Mouse (Mus musculus): ENCODE data around the gene Hmga2. TPM values are rescaled to one million over a fixed set of nuclear protein-coding genes. Genes with fewer than 3 reads are reported as not detected.
A peak's percentile ranks its signal among the peaks of the same experiment; 100 is the strongest.

Gene Hmga2
- polyA plus RNA-seq, 1 experiment from 2014 or later: 54.3 TPM

DNA sequence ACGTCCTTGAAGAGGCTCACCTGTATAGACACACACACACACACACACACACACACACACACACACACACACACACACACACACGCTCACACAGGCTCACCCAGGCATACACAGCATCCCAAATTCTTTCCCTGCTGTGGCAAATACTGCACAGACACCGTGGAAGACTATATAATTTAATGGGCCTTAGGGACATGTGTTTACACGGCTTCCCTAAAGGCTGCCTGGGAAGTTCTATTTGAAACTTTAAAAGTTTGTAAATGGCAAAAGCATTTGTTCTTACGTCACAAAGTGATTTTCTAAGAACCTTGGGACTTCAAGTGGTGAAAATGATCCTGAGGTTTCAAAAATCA, 42.8 kb downstream of the Hmga2 start:
- Histone ChIP-seq H3K36me3 (ENCODE audit: control insufficient read depth, insufficient read depth, low read length) (peaks cover 26% of the 10 kb centered on the region), H3K4me1 (ENCODE audit: control insufficient read depth, insufficient read depth, low read length) (peaks cover 60% of the 10 kb centered on the region), H3K27ac (ENCODE audit: low read depth, low read length) (peak overlapping the region; percentile 86), H3K27me3 (ENCODE audit: control insufficient read depth, insufficient read depth, low read length) (no peaks in the 10 kb centered on the region), H3K9ac (ENCODE audit: low read depth, low read length) (no peak overlapping the region), H3K4me2 (replicated peaks; ENCODE audit: low read depth, low read length) (no peak overlapping the region), H3K4me3 (ENCODE audit: low read length) (no peak overlapping the region), H3K9me3 (ENCODE audit: control insufficient read depth, low read length) (no peaks in the 10 kb centered on the region)
- 8% methylated on average over 5 of the region's 5 CpGs for WGBS
- ATAC-seq (ENCODE audit: low FRiP score, low TSS enrichment): no peak; the same call in 1 of the 2 replicates

- H3K4me1 ChIP-seq (ENCODE audit: control insufficient read depth, insufficient read depth, low read length): peaks cover 63% of the 10 kb centered on the region
- 10% methylated on average over 9 of the region's 9 CpGs for WGBS
- H3K27me3 ChIP-seq (ENCODE audit: control insufficient read depth, insufficient read depth, low read length): no peaks in the 10 kb centered on the region
- peak overlapping the region; percentile 3; the same call in 1 of the 2 replicates for H3K4me2 ChIP-seq (replicated peaks; ENCODE audit: low read depth, low read length)
- peak overlapping the region; percentile 86 for H3K27ac ChIP-seq (ENCODE audit: low read depth, low read length)
- peak overlapping the region; percentile 1; the same call in 1 of the 2 replicates for H3K9ac ChIP-seq (ENCODE audit: low read depth, low read length)
- H3K4me3 ChIP-seq (ENCODE audit: low read length): no peak overlapping the region
- ATAC-seq (ENCODE audit: low FRiP score, low TSS enrichment): peak; percentile 84
- no peaks in the 10 kb centered on the region for H3K9me3 ChIP-seq (ENCODE audit: control insufficient read depth, low read length)
- H3K36me3 ChIP-seq (ENCODE audit: control insufficient read depth, insufficient read depth, low read length): peaks cover 29% of the 10 kb centered on the region
Observed at GRCm38 (mm10) chr10:120432731-120433462, 43.4 kb downstream of the Hmga2 start.

- H3K36me3 ChIP-seq (ENCODE audit: control insufficient read depth, insufficient read depth, low read length): peaks cover 23% of the 10 kb centered on the region
- 58% methylated on average over 9 of the region's 9 CpGs for WGBS
- H3K27me3 ChIP-seq (ENCODE audit: control insufficient read depth, insufficient read depth, low read length): no peaks in the 10 kb centered on the region
- H3K4me2 ChIP-seq (replicated peaks; ENCODE audit: low read depth, low read length): no peak overlapping the region
- no peak overlapping the region for H3K4me3 ChIP-seq (ENCODE audit: low read length)
- H3K9ac ChIP-seq (ENCODE audit: low read depth, low read length): no peak overlapping the region
- H3K27ac ChIP-seq (ENCODE audit: low read depth, low read length): peak overlapping the region; percentile 86; the same call in 1 of the 2 replicates
- no peaks in the 10 kb centered on the region for H3K9me3 ChIP-seq (ENCODE audit: control insufficient read depth, low read length)
- ATAC-seq (ENCODE audit: low FRiP score, low TSS enrichment): no peak
- H3K4me1 ChIP-seq (ENCODE audit: control insufficient read depth, insufficient read depth, low read length): peaks cover 71% of the 10 kb centered on the region
Observed at GRCm38 (mm10) chr10:120432081-120432480, 44.2 kb downstream of the Hmga2 start.

DNA sequence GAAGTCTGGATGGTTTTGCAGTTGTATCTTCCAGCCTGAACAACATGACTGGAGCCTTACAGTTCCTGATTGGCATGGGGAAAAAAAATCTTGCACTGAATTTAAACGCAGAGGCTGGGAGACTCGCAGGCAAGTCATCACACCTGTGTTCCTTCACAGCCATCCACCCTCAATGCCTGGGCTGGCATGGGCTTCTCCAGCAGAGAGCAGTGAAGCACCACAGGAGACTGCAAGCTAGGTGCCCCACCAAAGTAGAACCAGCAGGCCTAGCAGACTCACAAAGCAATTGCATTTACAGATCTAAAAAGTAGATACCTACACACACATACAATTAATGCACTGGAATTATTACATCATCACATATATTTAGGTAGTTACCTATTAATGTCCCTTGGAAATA, 44.8 kb downstream of the Hmga2 start:
- H3K9ac ChIP-seq (ENCODE audit: low read depth, low read length): no peak overlapping the region
- peaks cover 17% of the 10 kb centered on the region for H3K36me3 ChIP-seq (ENCODE audit: control insufficient read depth, insufficient read depth, low read length)
- H3K4me2 ChIP-seq (replicated peaks; ENCODE audit: low read depth, low read length): no peak overlapping the region
- WGBS: 59% methylated on average over 2 of the region's 2 CpGs
- H3K4me3 ChIP-seq (ENCODE audit: low read length): no peak overlapping the region
- no peak for ATAC-seq (ENCODE audit: low FRiP score, low TSS enrichment)
- no peak overlapping the region for H3K27ac ChIP-seq (ENCODE audit: low read depth, low read length)
- no peaks in the 10 kb centered on the region for H3K9me3 ChIP-seq (ENCODE audit: control insufficient read depth, low read length)
- no peaks in the 10 kb centered on the region for H3K27me3 ChIP-seq (ENCODE audit: control insufficient read depth, insufficient read depth, low read length)
- H3K4me1 ChIP-seq (ENCODE audit: control insufficient read depth, insufficient read depth, low read length): peaks cover 77% of the 10 kb centered on the region

DNA sequence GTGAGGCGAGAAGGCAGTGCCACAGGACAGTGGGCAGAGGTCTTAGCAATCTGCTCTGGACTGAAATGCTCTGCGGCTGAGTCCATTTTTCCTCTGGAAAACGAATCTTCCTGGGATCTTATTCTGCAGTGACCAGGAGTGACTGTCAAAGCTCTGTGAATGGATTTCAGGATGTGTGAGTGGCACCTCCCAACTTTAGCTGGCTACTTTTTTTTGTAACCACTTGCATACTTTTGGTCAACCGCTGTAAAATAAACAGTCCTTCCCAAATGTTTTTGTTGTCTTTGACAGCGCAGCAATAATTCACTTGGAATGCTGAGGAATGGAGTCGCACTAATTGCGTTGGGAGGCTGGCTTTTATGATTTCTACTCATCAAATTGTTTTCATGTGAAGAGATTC, 45.8 kb downstream of the Hmga2 start:
- H3K4me2 ChIP-seq (replicated peaks; ENCODE audit: low read depth, low read length): no peak overlapping the region
- no peak for ATAC-seq (ENCODE audit: low FRiP score, low TSS enrichment)
- H3K9me3 ChIP-seq (ENCODE audit: control insufficient read depth, low read length): no peaks in the 10 kb centered on the region
- H3K9ac ChIP-seq (ENCODE audit: low read depth, low read length): no peak overlapping the region
- WGBS: 29% methylated on average over 7 of the region's 7 CpGs
- H3K27me3 ChIP-seq (ENCODE audit: control insufficient read depth, insufficient read depth, low read length): no peaks in the 10 kb centered on the region
- H3K27ac ChIP-seq (ENCODE audit: low read depth, low read length): no peak overlapping the region
- H3K4me1 ChIP-seq (ENCODE audit: control insufficient read depth, insufficient read depth, low read length): peaks cover 84% of the 10 kb centered on the region
- no peak overlapping the region for H3K4me3 ChIP-seq (ENCODE audit: low read length)
- H3K36me3 ChIP-seq (ENCODE audit: control insufficient read depth, insufficient read depth, low read length): peaks cover 13% of the 10 kb centered on the region

DNA sequence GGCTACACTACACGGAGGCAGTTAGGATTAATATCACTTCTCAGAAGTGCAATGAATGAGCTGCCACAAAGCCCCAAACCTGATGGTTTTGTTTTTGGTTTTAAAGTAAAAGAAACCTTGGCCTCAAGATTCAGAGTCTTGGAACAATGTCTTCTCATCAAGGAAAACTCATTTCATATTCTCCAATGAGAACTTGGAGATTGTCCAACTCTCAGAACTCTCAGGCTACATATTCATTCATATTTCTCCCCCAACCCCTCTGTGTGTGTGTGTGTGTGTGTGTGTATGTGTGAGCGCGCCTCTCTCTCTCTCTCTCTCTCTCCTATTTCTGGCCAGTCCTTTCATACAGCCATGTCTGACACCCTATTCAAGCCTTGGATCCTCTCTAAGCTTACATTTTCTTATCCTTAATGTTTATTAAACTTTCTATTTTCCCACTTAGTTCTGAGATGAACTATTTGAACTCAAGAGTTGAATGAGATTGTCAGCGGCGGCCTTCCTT, 46.5 kb downstream of the Hmga2 start:
- no peak overlapping the region for H3K27ac ChIP-seq (ENCODE audit: low read depth, low read length)
- H3K4me1 ChIP-seq (ENCODE audit: control insufficient read depth, insufficient read depth, low read length): peaks cover 80% of the 10 kb centered on the region
- no peak overlapping the region for H3K4me2 ChIP-seq (replicated peaks; ENCODE audit: low read depth, low read length)
- no peak overlapping the region for H3K9ac ChIP-seq (ENCODE audit: low read depth, low read length)
- WGBS: 61% methylated on average over 5 of the region's 5 CpGs
- H3K36me3 ChIP-seq (ENCODE audit: control insufficient read depth, insufficient read depth, low read length): peaks cover 12% of the 10 kb centered on the region
- H3K9me3 ChIP-seq (ENCODE audit: control insufficient read depth, low read length): no peaks in the 10 kb centered on the region
- H3K27me3 ChIP-seq (ENCODE audit: control insufficient read depth, insufficient read depth, low read length): no peaks in the 10 kb centered on the region
- H3K4me3 ChIP-seq (ENCODE audit: low read length): no peak overlapping the region
- no peak for ATAC-seq (ENCODE audit: low FRiP score, low TSS enrichment)

DNA sequence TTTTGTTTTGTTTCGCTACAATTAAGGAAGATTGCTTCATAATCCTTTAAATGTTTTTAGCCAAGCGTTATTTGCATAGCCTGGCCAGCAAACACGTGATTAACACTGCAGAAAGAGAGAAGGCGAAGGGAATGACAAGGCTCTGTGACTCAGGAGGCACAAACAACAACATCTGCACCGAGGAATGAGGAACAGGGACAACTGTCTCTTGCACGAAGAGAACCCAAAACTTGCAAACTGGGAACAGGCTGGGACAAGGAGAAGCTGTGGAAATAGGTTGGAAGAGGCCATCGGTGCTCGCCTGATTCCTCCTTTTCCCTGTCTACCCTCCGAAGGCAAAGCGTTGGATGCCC, 47.1 kb downstream of the Hmga2 start:
- H3K4me1 ChIP-seq (ENCODE audit: control insufficient read depth, insufficient read depth, low read length): peaks cover 78% of the 10 kb centered on the region
- ATAC-seq (ENCODE audit: low FRiP score, low TSS enrichment): no peak
- H3K27ac ChIP-seq (ENCODE audit: low read depth, low read length): peak overlapping the region; percentile 55; the same call in 1 of the 2 replicates
- H3K9ac ChIP-seq (ENCODE audit: low read depth, low read length): no peak overlapping the region
- H3K4me2 ChIP-seq (replicated peaks; ENCODE audit: low read depth, low read length): no peak overlapping the region
- no peak overlapping the region for H3K4me3 ChIP-seq (ENCODE audit: low read length)
- peaks cover 8% of the 10 kb centered on the region for H3K36me3 ChIP-seq (ENCODE audit: control insufficient read depth, insufficient read depth, low read length)
- no peaks in the 10 kb centered on the region for H3K27me3 ChIP-seq (ENCODE audit: control insufficient read depth, insufficient read depth, low read length)
- 73% methylated on average over 10 of the region's 10 CpGs for WGBS
- no peaks in the 10 kb centered on the region for H3K9me3 ChIP-seq (ENCODE audit: control insufficient read depth, low read length)

DNA sequence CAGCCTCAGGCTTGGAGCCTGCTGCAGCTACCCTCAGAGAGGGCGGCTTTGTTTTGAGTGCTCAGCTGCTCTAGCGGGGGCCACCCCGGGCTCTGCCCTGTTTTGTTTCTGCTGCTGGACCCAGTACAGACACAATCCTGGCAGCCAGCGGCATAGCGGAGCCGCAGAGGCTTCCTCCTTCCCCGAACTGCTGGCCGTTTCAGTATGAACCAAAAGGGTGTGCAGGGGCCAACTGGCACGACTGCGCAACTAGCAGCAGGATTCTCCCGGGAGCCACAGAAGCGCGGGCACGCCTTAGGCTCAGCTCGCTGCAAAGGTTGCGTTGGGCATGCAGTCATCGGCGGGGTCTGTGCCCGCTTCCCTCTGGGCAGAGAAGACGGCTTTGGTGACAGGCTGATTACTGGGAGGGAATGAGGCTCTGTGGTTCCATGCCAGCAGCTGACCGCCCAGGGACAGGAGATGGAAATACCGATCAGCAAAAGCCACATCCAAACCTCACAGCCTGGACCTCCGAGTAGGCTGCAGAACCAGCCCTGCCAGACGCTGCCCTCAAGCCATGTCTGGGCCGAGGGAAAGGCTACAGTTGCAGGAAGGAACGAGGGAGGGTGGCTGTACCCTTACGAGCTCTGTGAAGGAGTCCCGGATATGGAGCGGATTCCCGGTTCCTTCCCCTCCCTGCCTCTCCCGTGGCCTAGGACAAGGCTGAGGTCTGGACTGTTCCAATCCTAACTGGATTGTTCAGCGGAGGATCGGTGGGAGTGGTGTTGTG, 47.7 kb downstream of the Hmga2 start:
- Histone ChIP-seq H3K27ac (ENCODE audit: low read depth, low read length) (peak overlapping the region; percentile 55; the same call in 1 of the 2 replicates), H3K36me3 (ENCODE audit: control insufficient read depth, insufficient read depth, low read length) (peaks cover 12% of the 10 kb centered on the region), H3K9me3 (ENCODE audit: control insufficient read depth, low read length) (no peaks in the 10 kb centered on the region), H3K4me3 (ENCODE audit: low read length) (no peak overlapping the region), H3K4me2 (replicated peaks; ENCODE audit: low read depth, low read length) (0 out of 2 replicates have a peak overlapping the region, but pooled peaks have one; percentile 8), H3K9ac (ENCODE audit: low read depth, low read length) (no peak overlapping the region), H3K27me3 (ENCODE audit: control insufficient read depth, insufficient read depth, low read length) (no peaks in the 10 kb centered on the region), H3K4me1 (ENCODE audit: control insufficient read depth, insufficient read depth, low read length) (peaks cover 78% of the 10 kb centered on the region)
- ATAC-seq (ENCODE audit: low FRiP score, low TSS enrichment): no peak
- 58% methylated on average over 33 of the region's 33 CpGs for WGBS

GRCm38 (mm10) chr10:120426086-120426610, 50.1 kb downstream of the Hmga2 start:
- Histone ChIP-seq H3K4me2 (replicated peaks; ENCODE audit: low read depth, low read length) (no peak overlapping the region), H3K4me1 (ENCODE audit: control insufficient read depth, insufficient read depth, low read length) (peaks cover 80% of the 10 kb centered on the region), H3K27me3 (ENCODE audit: control insufficient read depth, insufficient read depth, low read length) (no peaks in the 10 kb centered on the region), H3K36me3 (ENCODE audit: control insufficient read depth, insufficient read depth, low read length) (peaks cover 15% of the 10 kb centered on the region), H3K9me3 (ENCODE audit: control insufficient read depth, low read length) (no peaks in the 10 kb centered on the region), H3K27ac (ENCODE audit: low read depth, low read length) (no peak overlapping the region), H3K4me3 (ENCODE audit: low read length) (no peak overlapping the region), H3K9ac (ENCODE audit: low read depth, low read length) (no peak overlapping the region)
- 71% methylated on average over 14 of the region's 14 CpGs for whole genome bisulfite sequencing
- ATAC-seq (ENCODE audit: low FRiP score, low TSS enrichment): no peak
